ENCODE assay signal across 9 mouse cellular contexts in genomic region chr8:119781086-119781840, GRCm38 (mm10). TPM values are rescaled to one million over a fixed set of nuclear protein-coding genes. Genes with fewer than 3 reads are reported as not detected.
A peak's percentile ranks its signal among the peaks of the same experiment; 100 is the strongest.
DNase-seq lines count a peak whose midpoint lies in the region; ATAC-seq and TF ChIP-seq lines count a peak whose summit lies in the region.
"Had no signal": no experiment of that assay in that cellular context is flagged by ENCODE, and none has a peak within 500 bp of the region (broad histone marks: within the 10 kb centered on the region; RNA-seq: fewer than 3 reads in every experiment).

No protein-coding gene starts in this region.

- ATAC-seq in liver, embryonic 13.5 days (ENCODE audit: low read depth) = peak; percentile 9; the same call in 1 of the 2 replicates
- ATAC-seq in liver, embryonic 11.5 days (replicated peaks; ENCODE audit: low FRiP score) = no peak
- peak; percentile 34 for ATAC-seq in intestine, postnatal 0 days
- no peak for ATAC-seq in hindbrain, embryonic 11.5 days (ENCODE audit: low FRiP score)

- no peak for TF ChIP-seq RAD21 in MEL (IDR thresholded peaks at IDR 0.05; ENCODE audit: low read depth, low read length)

- no peak overlapping the region for H3K4me2 ChIP-seq in liver, embryonic 13.5 days
- H3K4me2 ChIP-seq in liver, embryonic 11.5 days = no peak overlapping the region
- H3K4me2 ChIP-seq in intestine, postnatal 0 days (replicated peaks; ENCODE audit: low read depth) = no peak overlapping the region
- no peak overlapping the region for H3K4me2 ChIP-seq in hindbrain, embryonic 11.5 days (replicated peaks; ENCODE audit: low read depth, low read length)

- H3K36me3 ChIP-seq in liver, embryonic 13.5 days = no peaks in the 10 kb centered on the region
- no peaks in the 10 kb centered on the region for H3K36me3 ChIP-seq in liver, embryonic 11.5 days (ENCODE audit: control insufficient read depth, insufficient read depth, low read length)
- peaks cover 0 to 10% of the 10 kb centered on the region in 2 experiments; a peak in 2 of 4 replicates for H3K36me3 ChIP-seq in MEL (ENCODE audit: control insufficient read depth in 1 of 2, insufficient read depth in 2 of 2, low read length in 2 of 2)
- no peaks in the 10 kb centered on the region for H3K36me3 ChIP-seq in intestine, postnatal 0 days (ENCODE audit: control insufficient read depth, insufficient read depth)
- no peaks in the 10 kb centered on the region for H3K36me3 ChIP-seq in hindbrain, embryonic 11.5 days (ENCODE audit: control insufficient read depth, insufficient read depth, low read length)
- H3K36me3 ChIP-seq: heart, embryonic 10.5 days had no signal

- peaks cover 4% of the 10 kb centered on the region; the same call in 1 of the 2 replicates for H3K79me2 ChIP-seq in MEL (ENCODE audit: control insufficient read depth, insufficient read depth, low read length, poor library complexity)

- no peak overlapping the region for H3K27ac ChIP-seq in liver, embryonic 13.5 days
- no peak overlapping the region for H3K27ac ChIP-seq in liver, embryonic 11.5 days (ENCODE audit: low read depth, low read length)
- H3K27ac ChIP-seq in MEL (ENCODE audit: control insufficient read depth, low read depth, low read length) = no peak overlapping the region
- no peak overlapping the region for H3K27ac ChIP-seq in intestine, postnatal 0 days (ENCODE audit: low read depth, low read length)
- H3K27ac ChIP-seq in hindbrain, embryonic 11.5 days (ENCODE audit: low read depth, low read length) = no peak overlapping the region
- H3K27ac ChIP-seq: heart, embryonic 10.5 days had no signal

- H3K27me3 ChIP-seq in liver, embryonic 13.5 days = no peaks in the 10 kb centered on the region
- no peaks in the 10 kb centered on the region for H3K27me3 ChIP-seq in liver, embryonic 11.5 days (replicated peaks; ENCODE audit: control insufficient read depth, insufficient read depth, low read length)
- H3K27me3 ChIP-seq in MEL (ENCODE audit: control insufficient read depth in 1 of 2, insufficient read depth in 2 of 2, low read length in 2 of 2) = no peaks in the 10 kb centered on the region
- no peaks in the 10 kb centered on the region for H3K27me3 ChIP-seq in intestine, postnatal 0 days (replicated peaks; ENCODE audit: control insufficient read depth, insufficient read depth, low read length)
- H3K27me3 ChIP-seq in hindbrain, embryonic 11.5 days (ENCODE audit: control insufficient read depth, insufficient read depth, low read length) = no peaks in the 10 kb centered on the region; the same call in 1 of the 2 replicates

- TF ChIP-seq EP300 in MEL (IDR thresholded peaks at IDR 0.05; ENCODE audit: low read depth in 1 of 2, low read length in 2 of 2) = no peak

- 51% methylated on average over 4 of the region's 4 CpGs for WGBS in liver, embryonic 13.5 days (ENCODE audit: insufficient replicate concordance)
- WGBS in liver, embryonic 11.5 days = 68% methylated on average over 4 of the region's 4 CpGs
- WGBS in intestine, postnatal 0 days = 35% methylated on average over 4 of the region's 4 CpGs
- 70% methylated on average over 4 of the region's 4 CpGs for WGBS in hindbrain, embryonic 11.5 days

- DNase-seq in liver, embryonic 13.5 days = peak; percentile 54
- no peak for DNase-seq in liver, embryonic 11.5 days (ENCODE audit: low spot score)
- peak; percentile 65 for DNase-seq in MEL (ENCODE audit: low read depth, low spot score)
- peak; percentile 65 for DNase-seq in naive thymus-derived CD4-positive, alpha-beta T cell, adult 2 months (ENCODE audit: low read depth)
- no peak for DNase-seq in hindbrain, embryonic 11.5 days (ENCODE audit: low spot score)
- no peak for DNase-seq in ovary, postnatal 36 days (ENCODE audit: low spot score)
- DNase-seq: thymus, postnatal 14 days had no signal

- peaks cover 34% of the 10 kb centered on the region for H3K4me1 ChIP-seq in liver, embryonic 13.5 days (replicated peaks)
- peaks cover 18% of the 10 kb centered on the region; the same call in 1 of the 2 replicates for H3K4me1 ChIP-seq in liver, embryonic 11.5 days (replicated peaks; ENCODE audit: control insufficient read depth, insufficient read depth, low read length)
- peaks cover 8 to 27% of the 10 kb centered on the region in 2 experiments for H3K4me1 ChIP-seq in MEL (ENCODE audit: control insufficient read depth in 1 of 2, insufficient read depth in 2 of 2, low read length in 2 of 2)
- peaks cover 6% of the 10 kb centered on the region for H3K4me1 ChIP-seq in intestine, postnatal 0 days (replicated peaks; ENCODE audit: control insufficient read depth, insufficient read depth, low read length)
- peaks cover 9% of the 10 kb centered on the region; the same call in 1 of the 2 replicates for H3K4me1 ChIP-seq in hindbrain, embryonic 11.5 days (replicated peaks; ENCODE audit: control insufficient read depth, insufficient read depth, low read length)

- no peaks in the 10 kb centered on the region for H3K9me3 ChIP-seq in liver, embryonic 13.5 days (replicated peaks)
- H3K9me3 ChIP-seq in liver, embryonic 11.5 days (ENCODE audit: control insufficient read depth, low read length) = no peaks in the 10 kb centered on the region
- no peaks in the 10 kb centered on the region for H3K9me3 ChIP-seq in MEL (replicated peaks; ENCODE audit: insufficient read depth, low read length)
- H3K9me3 ChIP-seq in intestine, postnatal 0 days (ENCODE audit: control insufficient read depth) = no peaks in the 10 kb centered on the region
- no peaks in the 10 kb centered on the region for H3K9me3 ChIP-seq in hindbrain, embryonic 11.5 days (ENCODE audit: control insufficient read depth, low read length)
- H3K9me3 ChIP-seq: heart, embryonic 10.5 days had no signal

- no peak overlapping the region for H3K4me3 ChIP-seq in liver, embryonic 13.5 days (replicated peaks)
- no peak overlapping the region for H3K4me3 ChIP-seq in liver, embryonic 11.5 days (ENCODE audit: low read depth, low read length)
- H3K4me3 ChIP-seq in MEL (ENCODE audit: control insufficient read depth in 1 of 2, insufficient read depth in 1 of 2, low read depth in 2 of 2, low read length in 2 of 2) = no peak overlapping the region
- H3K4me3 ChIP-seq in intestine, postnatal 0 days (ENCODE audit: low read depth, low read length) = no peak overlapping the region
- no peak overlapping the region for H3K4me3 ChIP-seq in hindbrain, embryonic 11.5 days (ENCODE audit: low read depth, low read length)
- H3K4me3 ChIP-seq: heart, embryonic 10.5 days had no signal

- TF ChIP-seq CTCF in MEL (IDR thresholded peaks at IDR 0.05 in 2 of 3, conservative IDR thresholded peaks at IDR 0.05 in 1 of 3; ENCODE audit: control insufficient read depth in 1 of 3, insufficient read depth in 1 of 3, low read depth in 2 of 3, low read length in 3 of 3, poor library complexity in 1 of 3, severe bottlenecking in 1 of 3) = no peak
- TF ChIP-seq CTCF in intestine, postnatal 0 days (IDR thresholded peaks at IDR 0.05; ENCODE audit: low read depth) = no peak; the same call in 1 of the 2 replicates

- no peak overlapping the region for H3K9ac ChIP-seq in liver, embryonic 13.5 days
- H3K9ac ChIP-seq in liver, embryonic 11.5 days (ENCODE audit: low read depth, low read length) = no peak overlapping the region
- no peak overlapping the region for H3K9ac ChIP-seq in MEL (ENCODE audit: control insufficient read depth, low read depth, low read length, poor library complexity, severe bottlenecking)
- no peak overlapping the region for H3K9ac ChIP-seq in intestine, postnatal 0 days (ENCODE audit: low read depth, low read length)
- H3K9ac ChIP-seq in hindbrain, embryonic 11.5 days (ENCODE audit: low read depth, low read length) = no peak overlapping the region

- TF ChIP-seq POLR2A in MEL (IDR thresholded peaks at IDR 0.05; ENCODE audit: control insufficient read depth in 1 of 2, insufficient read depth in 1 of 2, low read depth in 1 of 2, low read length in 2 of 2, poor library complexity in 1 of 2) = no peak

TF ChIP-seq in MEL, 35 proteins besides CTCF, POLR2A, EP300 and RAD21 (continues in another document):
- TF ChIP-seq ZC3H11A (IDR thresholded peaks at IDR 0.05; ENCODE audit: low read depth, low read length) (no peak), POLR2AphosphoS5 (IDR thresholded peaks at IDR 0.05; ENCODE audit: borderline replicate concordance, low read depth, low read length) (no peak), MXI1 (IDR thresholded peaks at IDR 0.05; ENCODE audit: low read depth, low read length) (no peak), NELFE (IDR thresholded peaks at IDR 0.05; ENCODE audit: low read depth, low read length) (no peak), USF2 (IDR thresholded peaks at IDR 0.05; ENCODE audit: borderline replicate concordance in 1 of 2, insufficient read depth in 1 of 2, low read depth in 1 of 2, low read length in 2 of 2) (no peak), ELF1 (IDR thresholded peaks at IDR 0.05; ENCODE audit: low read depth, low read length) (no peak), UBTF (IDR thresholded peaks at IDR 0.05; ENCODE audit: borderline replicate concordance, insufficient read depth, low read depth, low read length) (no peak), POLR2AphosphoS2 (IDR thresholded peaks at IDR 0.05; ENCODE audit: low read length) (no peak), MYB (IDR thresholded peaks at IDR 0.05; ENCODE audit: low read depth, low read length) (no peak), GATA1 (IDR thresholded peaks at IDR 0.05; ENCODE audit: low read depth, low read length) (no peak), CHD1 (IDR thresholded peaks at IDR 0.05; ENCODE audit: low read depth, low read length) (no peak), MAZ (IDR thresholded peaks at IDR 0.05; ENCODE audit: low read depth, low read length) (no peak)

RNA-seq across cellular contexts. Expression of gene Tldc1, which starts 3.0 kb away (rescaled TPM):
- 4.3 and 4.5 TPM in 2 replicates for polyA plus RNA-seq in liver, embryonic 13.5 days (2015; fragmentation: Nextera tagmentation; extraction: Ambion mirVana)
- 9.5 and 10.3 TPM in 2 replicates for polyA plus RNA-seq in liver, embryonic 11.5 days (2014; fragmentation: Nextera tagmentation; extraction: Ambion mirVana)
- 13.4 and 16.4 TPM in 2 replicates for total RNA-seq in MEL (2012; rRNA removed)
- polyA plus RNA-seq in MEL (2012; ENCODE audit: insufficient read depth in 1 of 2, insufficient read length in 2 of 2, low read depth in 1 of 2, low replicate concordance in 2 of 2, missing spikeins in 1 of 2) = 10 to 100 TPM in 1 of 2 experiments, not detected in 1; 16.1 TPM
- polyA plus RNA-seq in intestine, postnatal 0 days (2015; fragmentation: Nextera tagmentation; extraction: Ambion mirVana) = 7.7 and 8.4 TPM in 2 replicates
- polyA plus RNA-seq in hindbrain, embryonic 11.5 days (2014; fragmentation: Nextera tagmentation; extraction: Ambion mirVana) = 7.8 and 8.5 TPM in 2 replicates

RNA-seq across cellular contexts. Expression of gene Cotl1, which starts 59.1 kb away (rescaled TPM):
- polyA plus RNA-seq in liver, embryonic 13.5 days (2015; fragmentation: Nextera tagmentation; extraction: Ambion mirVana) = 28.7 and 32.8 TPM in 2 replicates
- polyA plus RNA-seq in liver, embryonic 11.5 days (2014; fragmentation: Nextera tagmentation; extraction: Ambion mirVana) = 132 and 155 TPM in 2 replicates
- total RNA-seq in MEL (2012; rRNA removed) = 60.5 and 70.3 TPM in 2 replicates
- 100 to 1,000 TPM in 1 of 2 experiments, not detected in 1; 114 TPM for polyA plus RNA-seq in MEL (2012; ENCODE audit: insufficient read depth in 1 of 2, insufficient read length in 2 of 2, low read depth in 1 of 2, low replicate concordance in 2 of 2, missing spikeins in 1 of 2)
- polyA plus RNA-seq in intestine, postnatal 0 days (2015; fragmentation: Nextera tagmentation; extraction: Ambion mirVana) = 166 and 169 TPM in 2 replicates
- polyA plus RNA-seq in hindbrain, embryonic 11.5 days (2014; fragmentation: Nextera tagmentation; extraction: Ambion mirVana) = 458 and 496 TPM in 2 replicates

Comparison
In these comparisons a context has a peak if more than half of its experiments do, and no peak if none do; other contexts are left out.
1. ATAC-seq: peak in liver, embryonic 13.5 days (single experiment) and intestine, postnatal 0 days (single experiment); none in liver, embryonic 11.5 days (single experiment) and hindbrain, embryonic 11.5 days (single experiment).
2. DNase-seq: peak in liver, embryonic 13.5 days (single experiment), MEL (single experiment) and naive thymus-derived CD4-positive, alpha-beta T cell, adult 2 months (single experiment); none in liver, embryonic 11.5 days (single experiment), hindbrain, embryonic 11.5 days (single experiment) and ovary, postnatal 36 days (single experiment).